Mouse (Mus musculus) kidney, adult 8-10 months (tissue): Measurements from ENCODE around the gene Tubb2a.
A peak's percentile ranks its signal among the peaks of the same experiment; 100 is the strongest.

ENCODE experiments used
- DNase-seq, 2 experiments: peaks; one replicate each; pipeline ENCODE4 v3.0.0; 2022

Tubb2a gene

DNA sequence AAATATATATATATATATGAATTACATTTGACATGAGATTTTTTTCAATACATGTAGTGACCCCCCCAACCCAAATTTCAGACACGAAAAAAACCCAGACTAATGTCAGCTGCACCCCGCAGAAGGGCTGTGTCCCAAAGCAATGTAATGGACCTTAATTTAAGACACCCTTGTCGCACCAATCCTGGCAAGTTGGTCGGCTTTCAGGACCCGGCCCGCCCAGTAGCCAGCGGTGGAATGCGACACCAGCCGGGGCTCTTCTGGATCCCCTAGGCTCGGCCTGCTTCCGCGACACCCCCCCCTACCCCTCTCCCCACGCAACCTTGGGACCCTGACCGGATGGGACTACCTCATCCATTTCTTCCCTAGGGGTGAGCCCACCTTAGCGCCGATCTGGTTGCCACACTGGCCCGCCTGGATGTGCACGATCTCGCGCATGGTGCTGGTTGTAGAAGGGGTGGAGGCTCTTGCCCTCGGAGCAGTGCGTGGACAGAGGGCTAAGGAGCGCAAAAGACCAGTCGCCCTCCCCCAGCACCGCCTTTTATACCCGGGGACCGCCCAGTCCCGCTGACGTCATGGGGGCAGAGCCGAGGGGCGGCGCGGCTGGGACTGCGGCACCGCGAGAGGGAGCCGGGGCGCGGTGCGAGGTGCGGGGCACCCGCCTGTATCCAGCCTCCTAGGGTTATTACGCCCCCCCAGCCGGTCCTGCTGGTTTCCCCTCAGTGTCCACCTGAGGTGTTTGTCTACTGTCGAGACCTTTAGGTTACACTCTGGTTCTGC lies at the start of gene Tubb2a:
Gene Tubb2a (minus strand): TSS at position 516 of the 780 bp plus-strand sequence.
- DNase-seq: peak; percentile 86 to 89

- DNase-seq: peak; percentile 57 to 68
Measured at GRCm38 (mm10) chr13:34125711-34126110, 47.9 kb upstream of the Tubb2a start.

DNA sequence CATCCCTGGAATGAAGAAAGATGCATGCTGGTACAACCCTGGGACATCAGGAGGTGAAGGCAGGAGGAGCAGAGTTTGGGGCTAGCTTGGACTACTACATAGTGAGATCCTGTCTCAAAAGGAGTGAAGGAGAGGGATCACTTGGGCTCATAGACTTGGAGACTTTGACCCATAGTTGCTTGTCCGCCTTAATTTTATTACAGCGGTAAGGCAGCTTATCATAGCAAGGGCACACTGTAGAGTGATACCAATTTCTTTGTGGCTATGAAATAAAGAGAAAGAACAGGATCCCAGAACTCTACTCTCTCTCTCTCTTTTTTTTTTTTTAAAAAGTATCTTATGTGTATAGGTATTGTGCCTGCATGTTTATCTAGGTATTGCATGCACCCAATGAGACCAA lies 42.7 kb upstream of the Tubb2a start:
- DNase-seq: no peak

DNA sequence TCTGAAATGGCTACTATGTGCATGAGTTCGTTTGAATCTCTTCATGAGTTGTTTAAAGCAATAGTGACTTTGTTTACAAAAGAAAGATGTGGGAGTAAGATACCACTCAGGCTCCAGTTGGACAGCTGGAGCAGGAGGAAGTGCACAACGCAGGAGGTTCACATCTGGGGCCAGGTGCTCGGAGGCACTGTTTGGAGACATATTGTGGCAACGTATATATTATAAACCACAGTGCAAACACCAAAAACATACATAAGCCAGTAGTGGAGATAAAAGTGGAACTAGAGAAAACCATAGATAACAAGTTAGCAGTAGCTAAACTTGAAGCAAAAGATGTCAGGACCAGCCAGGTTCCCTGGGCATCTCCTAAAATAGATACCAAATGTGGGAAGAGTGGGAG lies 41.6 kb upstream of the Tubb2a start:
- no peak for DNase-seq

DNA sequence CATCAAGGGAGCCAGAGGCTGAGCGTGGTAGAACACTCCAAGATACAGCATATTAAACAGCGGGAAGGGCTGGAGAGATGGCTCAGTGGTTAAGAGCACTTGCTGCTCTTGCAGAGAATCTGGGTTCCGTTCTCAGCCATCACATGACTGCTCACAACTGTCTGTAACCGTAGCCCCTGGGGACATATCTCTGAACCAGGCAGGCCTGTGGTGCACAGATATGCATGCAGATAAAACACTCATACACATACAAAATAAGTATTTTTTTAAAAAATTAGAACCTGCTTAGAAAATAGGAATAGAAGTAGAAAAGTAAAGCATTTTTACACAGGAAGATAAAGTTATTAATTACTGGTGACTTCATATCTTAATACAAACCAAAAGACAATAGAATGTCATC lies 41.0 kb upstream of the Tubb2a start:
- DNase-seq: no peak

DNA sequence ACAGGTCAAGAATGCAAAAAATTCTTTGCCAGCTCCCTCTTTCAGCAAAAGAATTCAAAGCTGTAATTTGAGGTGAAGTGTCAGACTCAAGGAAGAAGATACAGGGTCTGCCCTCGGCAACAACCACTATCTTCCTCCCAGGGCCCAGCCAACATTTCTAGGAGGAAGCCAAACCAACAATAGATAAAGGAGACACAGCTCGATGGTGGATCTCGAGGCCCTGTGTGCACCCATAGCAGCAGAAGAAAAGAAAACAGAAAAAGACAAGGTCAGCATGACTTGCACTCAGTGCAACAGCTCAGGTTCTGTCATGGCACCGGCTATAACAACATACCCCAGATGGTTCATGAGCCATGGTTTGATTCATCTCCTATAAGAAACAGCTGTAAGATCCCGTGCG lies 38.7 kb upstream of the Tubb2a start:
- no peak for DNase-seq

- DNase-seq: no peak
Measured at GRCm38 (mm10) chr13:34114654-34115053, 36.8 kb upstream of the Tubb2a start.

DNA sequence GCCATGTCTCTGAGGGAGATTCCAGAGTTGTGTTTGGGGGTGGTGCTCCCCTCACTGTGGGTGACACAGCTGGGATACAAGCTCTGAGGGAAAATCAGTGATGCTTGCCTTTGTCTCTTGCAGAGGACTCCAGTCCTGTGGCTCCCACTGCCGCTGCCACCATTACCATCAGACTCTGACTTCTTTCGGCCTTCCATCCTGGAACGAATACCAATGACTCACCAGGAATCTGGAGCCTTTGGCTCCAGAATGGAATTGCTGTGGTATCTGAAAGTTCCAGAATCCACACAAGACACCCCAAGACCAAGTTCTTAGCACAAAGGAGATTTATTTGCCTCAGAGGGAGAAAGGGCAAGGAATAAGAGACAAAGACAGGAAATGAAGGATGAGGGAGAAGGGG lies 35.3 kb upstream of the Tubb2a start:
- no peak for DNase-seq

GRCm38 (mm10) chr13:34112369-34113081 lies 34.7 kb upstream of the Tubb2a start:
- DNase-seq: no peak

DNA sequence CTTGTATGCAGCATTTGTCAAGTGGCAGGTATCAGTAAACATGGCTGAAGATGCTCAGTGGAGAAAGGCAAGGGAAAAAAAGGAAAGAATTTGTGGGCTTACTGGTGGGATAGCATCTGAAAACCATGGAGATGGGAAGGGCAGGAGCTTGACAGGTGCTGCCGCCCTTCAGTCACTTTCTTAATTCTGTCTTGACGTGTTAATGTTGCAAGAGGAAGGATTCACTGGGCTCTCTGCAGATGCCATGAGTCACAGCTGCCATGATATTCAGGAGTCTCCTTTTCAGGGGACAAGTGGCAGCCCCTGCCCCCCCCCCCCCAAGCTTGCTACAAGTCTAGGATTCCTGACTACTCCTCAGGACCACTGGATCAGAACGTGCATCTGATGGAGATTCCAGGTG lies 34.1 kb upstream of the Tubb2a start:
- no peak for DNase-seq

DNA sequence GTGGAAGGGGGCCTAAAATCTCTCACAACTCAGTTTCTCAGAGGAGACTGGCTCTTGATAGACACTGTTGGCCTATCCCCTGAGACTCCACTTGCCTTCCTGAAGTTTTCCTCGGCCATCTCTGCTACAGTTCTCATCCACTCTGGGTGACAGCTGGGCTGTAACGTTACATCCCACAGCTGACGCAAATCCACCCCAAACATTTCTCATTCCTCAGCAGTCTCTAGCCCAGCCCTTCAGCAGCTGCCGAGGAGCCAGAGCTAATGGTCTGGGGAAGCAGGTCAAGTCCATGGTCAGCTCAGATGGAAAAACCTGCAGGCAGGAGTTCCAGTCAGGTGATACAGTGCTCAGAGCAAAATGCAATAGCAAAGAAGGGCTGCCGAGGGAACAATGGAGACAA lies 33.2 kb upstream of the Tubb2a start:
- DNase-seq: peak; percentile 31 to 52

DNA sequence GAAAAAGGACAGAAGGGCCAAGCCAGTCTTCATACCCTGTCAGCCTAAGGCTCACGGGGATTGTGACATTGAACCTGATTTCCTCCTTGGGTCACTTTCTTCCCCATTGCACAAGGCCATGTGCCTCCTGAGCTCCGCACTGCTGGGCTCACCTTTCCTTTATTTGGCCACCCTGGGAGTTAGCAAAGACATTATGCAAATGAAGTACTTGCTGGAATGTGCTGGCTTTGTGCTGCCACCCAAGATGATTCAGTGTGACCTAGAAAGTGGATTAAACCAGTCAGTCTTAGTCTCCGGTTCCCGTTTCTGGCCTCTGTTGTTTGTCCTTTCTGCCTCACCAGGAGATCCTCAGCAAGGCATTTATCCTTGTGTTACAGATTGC lies 31.9 kb upstream of the Tubb2a start:
- DNase-seq: peak; percentile 52 to 86

DNA sequence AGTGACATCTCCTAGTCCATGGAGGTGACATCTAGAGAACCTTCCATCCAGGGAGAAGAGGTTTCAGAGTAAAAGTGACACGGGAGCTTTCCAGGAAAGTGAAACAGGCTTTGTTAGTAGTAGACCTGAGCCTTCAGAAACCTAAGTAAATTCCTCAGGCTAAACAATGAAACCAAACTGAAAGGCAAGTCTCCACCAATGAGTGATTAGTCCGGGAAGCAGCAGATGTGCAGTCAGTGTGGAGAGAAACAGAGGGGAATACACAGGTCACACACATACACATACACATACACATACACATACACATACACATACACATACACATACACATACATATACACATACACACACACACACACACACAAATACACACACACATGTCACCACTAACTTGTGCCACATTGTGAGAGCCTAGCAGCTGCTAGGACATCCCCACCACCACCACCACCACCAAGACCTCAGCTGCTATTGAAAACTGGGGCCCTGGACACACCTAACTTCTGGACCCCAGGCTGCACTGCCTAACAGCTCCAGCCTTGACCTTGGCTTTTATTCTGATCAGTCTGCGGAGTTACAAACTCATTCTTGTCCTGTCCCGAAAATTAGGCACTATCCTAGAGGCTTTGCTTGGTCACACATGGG lies 31.3 kb upstream of the Tubb2a start:
- DNase-seq: no peak

DNA sequence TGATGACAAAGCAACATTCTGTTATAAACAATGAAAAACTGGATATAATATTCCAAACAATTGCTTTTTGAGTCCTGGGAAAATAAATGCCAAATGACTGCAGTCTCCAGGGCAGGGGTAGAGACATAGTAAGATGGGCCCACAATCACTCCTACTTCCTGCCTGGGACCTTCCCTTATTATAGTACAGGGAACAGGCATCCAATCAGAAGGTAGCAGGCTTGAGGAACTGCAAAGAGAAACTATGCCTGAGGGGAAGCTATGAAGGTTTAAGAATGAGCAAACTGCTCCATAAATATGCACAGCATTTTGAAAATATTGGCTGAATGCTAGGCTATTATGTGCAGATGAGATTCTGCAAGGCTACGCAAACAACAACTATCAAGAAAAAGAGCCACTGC lies 29.2 kb upstream of the Tubb2a start:
- DNase-seq: no peak

DNA sequence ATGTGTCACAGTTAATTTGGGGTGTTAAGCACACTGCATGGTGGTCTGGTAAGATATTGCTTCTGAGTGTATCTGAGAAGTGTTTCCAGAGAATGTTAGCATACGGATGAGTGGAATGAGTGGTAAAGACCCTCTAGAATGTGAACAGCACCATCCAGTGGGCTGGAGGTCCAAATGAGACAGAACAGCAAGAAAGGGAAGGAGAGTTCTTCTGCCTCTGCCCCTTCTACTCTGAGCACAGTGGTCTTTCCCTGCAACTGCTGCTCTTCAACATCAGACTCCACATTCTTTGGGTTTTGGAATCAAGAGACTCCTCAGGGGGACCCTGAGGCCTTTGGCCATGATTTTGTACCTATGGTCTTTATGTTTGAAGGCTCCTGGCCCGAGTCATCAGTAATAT lies 28.4 kb upstream of the Tubb2a start:
- no peak for DNase-seq

GRCm38 (mm10) chr13:34105364-34105763 lies 27.6 kb upstream of the Tubb2a start:
- no peak for DNase-seq

- DNase-seq: no peak
Measured at GRCm38 (mm10) chr13:34101908-34102307, 24.1 kb upstream of the Tubb2a start.

- no peak for DNase-seq
Measured at GRCm38 (mm10) chr13:34101247-34101646, 23.4 kb upstream of the Tubb2a start.

GRCm38 (mm10) chr13:34100733-34101132 lies 22.9 kb upstream of the Tubb2a start:
- no peak for DNase-seq

GRCm38 (mm10) chr13:34097086-34097485 lies 19.3 kb upstream of the Tubb2a start:
- no peak for DNase-seq

GRCm38 (mm10) chr13:34096455-34096854 lies 18.6 kb upstream of the Tubb2a start:
- DNase-seq: peak in 1 of 2 experiments; percentile 37

GRCm38 (mm10) chr13:34095542-34096435 lies 18.0 kb upstream of the Tubb2a start:
- no peak for DNase-seq

- no peak for DNase-seq
Measured at GRCm38 (mm10) chr13:34089358-34089757, 11.6 kb upstream of the Tubb2a start.
